Mouse (Mus musculus) cerebellum, postnatal 25 days (tissue): ENCODE results near the gene Rgs16.
"Not testable (repeated sequence)": the region's sequence is repeated elsewhere in the genome, so short reads cannot be mapped to it uniquely, and the experiment has no call there.

Source experiments
- DNase-seq, 2 experiments: peaks; one replicate each; pipeline ENCODE4 v3.0.0; 2021; ENCODE audit warnings: mixed read lengths in 2 of 2

The Rgs16 gene

GRCm38 (mm10) chr1:153752521-153752920 lies 12.4 kb downstream of the Rgs16 start:
- DNase-seq, result no peak

DNA sequence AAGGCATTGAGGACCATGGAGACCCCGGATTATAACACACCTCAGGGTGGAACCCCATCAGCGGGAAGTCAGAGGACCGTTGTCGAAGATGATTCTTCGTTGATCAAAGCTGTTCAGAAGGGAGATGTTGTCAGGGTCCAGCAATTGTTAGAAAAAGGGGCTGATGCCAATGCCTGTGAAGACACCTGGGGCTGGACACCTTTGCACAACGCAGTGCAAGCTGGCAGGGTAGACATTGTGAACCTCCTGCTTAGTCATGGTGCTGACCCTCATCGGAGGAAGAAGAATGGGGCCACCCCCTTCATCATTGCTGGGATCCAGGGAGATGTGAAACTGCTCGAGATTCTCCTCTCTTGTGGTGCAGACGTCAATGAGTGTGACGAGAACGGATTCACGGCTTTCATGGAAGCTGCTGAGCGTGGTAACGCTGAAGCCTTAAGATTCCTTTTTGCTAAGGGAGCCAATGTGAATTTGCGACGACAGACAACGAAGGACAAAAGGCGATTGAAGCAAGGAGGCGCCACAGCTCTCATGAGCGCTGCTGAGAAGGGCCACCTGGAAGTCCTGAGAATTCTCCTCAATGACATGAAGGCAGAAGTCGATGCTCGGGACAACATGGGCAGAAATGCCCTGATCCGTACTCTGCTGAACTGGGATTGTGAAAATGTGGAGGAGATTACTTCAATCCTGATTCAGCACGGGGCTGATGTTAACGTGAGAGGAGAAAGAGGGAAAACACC lies 13.7 kb downstream of the Rgs16 start:
- no peak for DNase-seq

DNA sequence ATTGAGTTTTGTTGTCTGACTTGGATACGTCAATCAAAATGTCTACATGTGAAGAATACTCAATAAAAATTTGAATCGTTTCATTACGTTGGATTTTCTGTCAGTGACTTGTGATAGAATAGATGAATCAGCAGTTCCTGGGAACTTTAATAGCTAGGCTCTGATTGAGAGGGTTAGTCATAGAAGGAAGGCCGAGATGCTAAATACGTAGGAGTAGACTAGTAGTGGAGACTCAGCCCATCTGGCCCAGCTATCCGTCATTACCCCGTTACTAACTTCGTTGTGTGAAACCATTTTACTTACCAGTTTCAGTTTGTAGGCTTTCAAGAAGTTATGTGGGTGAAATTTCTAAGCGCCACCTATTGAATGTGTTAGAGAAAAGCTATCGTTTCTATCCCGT lies 24.0 kb downstream of the Rgs16 start:
- no peak for DNase-seq

- DNase-seq, result no peak
Observed at GRCm38 (mm10) chr1:153766298-153766697, 26.1 kb downstream of the Rgs16 start.

GRCm38 (mm10) chr1:153767281-153767680 lies 27.1 kb downstream of the Rgs16 start:
- DNase-seq, result no peak

GRCm38 (mm10) chr1:153768465-153768864 lies 28.3 kb downstream of the Rgs16 start:
- DNase-seq, result no peak

DNA sequence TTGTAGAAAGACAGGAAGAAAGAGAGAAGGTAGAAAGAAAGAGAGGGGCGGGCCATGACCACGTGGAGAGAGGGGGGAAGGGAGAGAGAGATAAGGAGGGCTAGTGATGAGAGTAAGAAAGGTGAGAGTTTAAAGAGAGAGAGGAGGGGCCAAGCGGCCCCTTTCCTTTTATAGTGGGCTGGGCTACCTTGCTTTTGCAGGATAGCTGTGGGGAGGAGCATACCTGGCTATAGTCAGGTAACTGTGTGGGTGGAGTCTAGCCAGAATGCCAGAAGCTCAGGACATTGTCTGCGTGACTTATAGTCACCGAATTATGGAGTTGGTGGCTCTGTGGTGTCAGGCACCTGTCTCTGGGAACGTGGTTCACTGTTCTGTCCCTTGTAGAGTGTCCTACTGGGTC lies 29.4 kb downstream of the Rgs16 start:
- not testable (repeated sequence) for DNase-seq

DNA sequence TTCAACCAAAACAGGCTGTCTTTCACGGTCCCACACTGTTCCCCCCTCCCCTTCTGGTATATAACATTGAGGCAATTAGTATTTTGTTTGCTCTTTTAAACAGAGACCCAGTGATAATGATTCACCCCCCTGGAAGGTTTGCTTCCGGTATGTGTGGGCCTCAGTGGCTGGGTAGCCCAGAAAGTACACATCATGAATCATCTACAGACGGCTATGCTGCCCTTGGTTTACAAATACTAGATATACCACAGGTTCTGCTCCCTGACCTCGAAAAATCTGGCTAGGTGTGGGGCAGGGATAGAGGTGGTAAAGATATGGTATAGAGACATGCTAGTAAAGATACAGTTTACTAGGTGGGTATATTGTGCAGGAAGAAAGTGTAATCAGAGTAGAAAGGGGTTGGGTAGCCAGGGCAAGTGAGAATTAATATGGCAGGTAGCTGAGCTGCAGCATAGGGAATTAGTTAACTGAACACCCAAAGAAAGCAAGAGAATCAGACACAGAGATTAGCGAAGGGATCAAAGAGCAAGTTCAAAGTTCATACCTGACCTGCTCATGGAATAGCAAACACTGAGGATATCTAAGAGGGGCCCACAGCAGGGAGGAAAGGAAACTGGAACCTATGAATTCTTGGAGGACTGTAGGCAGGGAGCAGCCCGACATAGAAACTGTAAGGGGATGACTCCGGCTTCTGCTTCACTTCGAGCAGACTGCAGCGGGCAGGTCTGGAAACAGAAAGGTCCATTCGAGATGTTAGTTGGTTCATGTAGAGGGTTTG lies 30.0 kb downstream of the Rgs16 start:
- DNase-seq, result no peak

DNA sequence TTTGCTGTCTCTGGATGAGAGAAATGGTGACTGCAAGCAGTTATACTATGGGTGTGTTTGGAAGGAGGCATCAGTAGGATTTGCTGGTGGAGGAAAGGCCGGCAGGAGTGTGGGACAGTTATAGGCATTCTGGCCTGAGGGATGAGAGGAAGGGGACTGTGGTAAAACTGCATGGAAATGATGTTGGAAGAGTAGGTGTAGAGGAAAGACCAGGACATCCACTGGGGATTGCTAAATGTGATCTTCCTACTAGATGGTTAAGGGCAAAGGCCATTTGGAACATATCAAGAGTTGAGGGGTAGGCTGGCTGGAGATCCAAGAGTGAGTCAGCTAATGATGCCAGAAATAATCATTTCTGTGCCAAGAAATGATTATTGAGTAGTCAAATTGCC lies 30.6 kb downstream of the Rgs16 start:
- DNase-seq, result no peak

- no peak for DNase-seq
Observed at GRCm38 (mm10) chr1:153775174-153775573, 35.0 kb downstream of the Rgs16 start.

DNA sequence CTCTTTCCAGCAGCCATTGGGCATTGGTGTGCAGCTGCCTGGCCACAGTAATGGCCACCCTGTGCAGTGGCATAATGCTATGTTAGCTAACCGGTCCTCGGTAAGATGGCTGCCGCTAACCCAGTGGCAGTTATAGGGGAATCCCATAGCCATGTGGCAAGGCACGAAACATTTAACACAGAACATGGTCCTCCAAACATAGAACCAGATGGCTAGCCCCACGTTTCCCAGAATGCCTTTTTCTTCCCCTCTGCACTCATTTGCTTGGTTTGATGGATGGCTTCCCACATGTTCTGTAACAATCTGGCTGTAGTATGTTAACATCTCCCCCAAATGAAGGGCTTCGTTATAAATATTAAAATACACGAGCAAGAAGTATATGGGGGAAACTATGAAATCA lies 36.1 kb downstream of the Rgs16 start:
- no peak for DNase-seq

GRCm38 (mm10) chr1:153778205-153778604 lies 38.1 kb downstream of the Rgs16 start:
- no peak for DNase-seq

DNA sequence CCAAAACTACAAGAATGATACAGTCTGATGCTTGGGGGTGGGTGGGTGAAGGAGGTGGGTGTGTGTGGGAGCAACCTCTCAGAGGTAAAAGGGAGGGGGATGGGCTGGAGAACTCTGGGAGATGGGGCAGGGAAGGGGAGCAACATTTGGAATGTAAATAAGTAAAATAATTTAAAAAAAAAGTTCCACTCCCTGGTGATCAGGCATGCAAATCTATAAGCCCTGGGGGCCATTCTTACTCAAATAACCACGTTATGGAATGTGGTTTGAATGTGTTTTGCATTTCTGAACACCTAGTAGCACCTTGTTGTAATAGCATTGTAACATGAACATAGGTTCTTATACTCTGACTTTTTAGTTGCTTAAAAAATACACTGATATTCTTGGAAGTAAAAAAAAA lies 43.2 kb downstream of the Rgs16 start:
- DNase-seq, result no peak

GRCm38 (mm10) chr1:153785608-153786007 lies 45.5 kb downstream of the Rgs16 start:
- no peak for DNase-seq

GRCm38 (mm10) chr1:153790708-153791107 lies 50.6 kb downstream of the Rgs16 start:
- DNase-seq, result no peak

- no peak for DNase-seq
Observed at GRCm38 (mm10) chr1:153794241-153794640, 54.1 kb downstream of the Rgs16 start.
